Mouse (Mus musculus): ENCODE results near the gene Tomt.

- TF ChIP-seq CTCF (IDR thresholded peaks at IDR 0.05; ENCODE audit: extremely low read depth, insufficient read length, insufficient replicate concordance, low read depth, low read length): no peak
- no peak for TF ChIP-seq POLR2A (IDR thresholded peaks at IDR 0.05; ENCODE audit: low read depth, low read length)
Observed at GRCm38 (mm10) chr7:101857094-101857493, 49.1 kb downstream of the Tomt start, which contains the start of gene Folr2.

Measured in small intestine, adult 2 months (tissue).